Mouse (Mus musculus): ENCODE measurements around the gene Shisa8. TPM values are rescaled to one million over a fixed set of nuclear protein-coding genes. Genes with fewer than 3 reads are reported as not detected.

Gene Shisa8
- polyA plus RNA-seq, 1 experiment from 2014 or later: 0.21 TPM

GRCm38 (mm10) chr15:82211281-82211680, 1.3 kb downstream of the Shisa8 start:
- H3K4me2 ChIP-seq: peak overlapping the region; percentile 71
- H3K27me3 ChIP-seq (replicated peaks): peaks cover 99% of the 10 kb centered on the region
- no peak overlapping the region for H3K27ac ChIP-seq (replicated peaks)
- H3K9me3 ChIP-seq: no peaks in the 10 kb centered on the region
- H3K9ac ChIP-seq: no peak overlapping the region
- H3K4me3 ChIP-seq: peak overlapping the region; percentile 55
- H3K4me1 ChIP-seq: peaks cover 42% of the 10 kb centered on the region
- ATAC-seq (ENCODE audit: extremely low read depth, insufficient number of reproducible peaks, low FRiP score, low TSS enrichment): no peak
- WGBS: 2% methylated on average over 11 of the region's 11 CpGs
- no peaks in the 10 kb centered on the region for H3K36me3 ChIP-seq

GRCm38 (mm10) chr15:82210801-82211200, 1.8 kb downstream of the Shisa8 start:
- no peaks in the 10 kb centered on the region for H3K9me3 ChIP-seq
- H3K27ac ChIP-seq (replicated peaks): no peak overlapping the region
- H3K4me3 ChIP-seq: no peak overlapping the region
- ATAC-seq (ENCODE audit: extremely low read depth, insufficient number of reproducible peaks, low FRiP score, low TSS enrichment): no peak
- 61% methylated on average over 1 of the region's 1 CpGs for WGBS
- no peak overlapping the region for H3K4me2 ChIP-seq
- peaks cover 2% of the 10 kb centered on the region; the same call in 1 of the 2 replicates for H3K36me3 ChIP-seq
- H3K4me1 ChIP-seq: peaks cover 42% of the 10 kb centered on the region
- H3K9ac ChIP-seq: no peak overlapping the region
- peaks cover 99% of the 10 kb centered on the region for H3K27me3 ChIP-seq (replicated peaks)

- no peak overlapping the region for H3K9ac ChIP-seq
- no peak overlapping the region for H3K4me3 ChIP-seq
- H3K27ac ChIP-seq (replicated peaks): no peak overlapping the region
- no peaks in the 10 kb centered on the region for H3K9me3 ChIP-seq
- no peak for ATAC-seq (ENCODE audit: extremely low read depth, insufficient number of reproducible peaks, low FRiP score, low TSS enrichment)
- peaks cover 16% of the 10 kb centered on the region for H3K36me3 ChIP-seq
- H3K4me2 ChIP-seq: no peak overlapping the region
- WGBS: 76% methylated on average over 13 of the region's 13 CpGs
- H3K4me1 ChIP-seq: peaks cover 39% of the 10 kb centered on the region
- peaks cover 99% of the 10 kb centered on the region for H3K27me3 ChIP-seq (replicated peaks)
Observed at GRCm38 (mm10) chr15:82209295-82210050, 3.1 kb downstream of the Shisa8 start.

- no peaks in the 10 kb centered on the region for H3K9me3 ChIP-seq
- no peak overlapping the region for H3K4me2 ChIP-seq
- no peak overlapping the region for H3K4me3 ChIP-seq
- peaks cover 39% of the 10 kb centered on the region for H3K4me1 ChIP-seq
- ATAC-seq (ENCODE audit: extremely low read depth, insufficient number of reproducible peaks, low FRiP score, low TSS enrichment): no peak
- H3K36me3 ChIP-seq: peaks cover 27% of the 10 kb centered on the region
- peaks cover 99% of the 10 kb centered on the region for H3K27me3 ChIP-seq (replicated peaks)
- WGBS: 82% methylated on average over 8 of the region's 8 CpGs
- no peak overlapping the region for H3K9ac ChIP-seq
- no peak overlapping the region for H3K27ac ChIP-seq (replicated peaks)
Observed at GRCm38 (mm10) chr15:82208307-82208706, 4.3 kb downstream of the Shisa8 start.

- ATAC-seq (ENCODE audit: extremely low read depth, insufficient number of reproducible peaks, low FRiP score, low TSS enrichment): no peak
- 16% methylated on average over 30 of the region's 30 CpGs for WGBS
- H3K9me3 ChIP-seq: no peaks in the 10 kb centered on the region
- peak overlapping the region; percentile 26 for H3K4me3 ChIP-seq
- H3K4me2 ChIP-seq: peak overlapping the region; percentile 56
- H3K9ac ChIP-seq: peak overlapping the region; percentile 54
- no peak overlapping the region for H3K27ac ChIP-seq (replicated peaks)
- H3K27me3 ChIP-seq (replicated peaks): peaks cover 99% of the 10 kb centered on the region
- peaks cover 34% of the 10 kb centered on the region for H3K36me3 ChIP-seq
- peaks cover 35% of the 10 kb centered on the region for H3K4me1 ChIP-seq
Observed at GRCm38 (mm10) chr15:82207504-82208219, 5.0 kb downstream of the Shisa8 start.

GRCm38 (mm10) chr15:82207105-82207459, 5.5 kb downstream of the Shisa8 start:
- no peak for ATAC-seq (ENCODE audit: extremely low read depth, insufficient number of reproducible peaks, low FRiP score, low TSS enrichment)
- peak overlapping the region; percentile 56 for H3K4me2 ChIP-seq
- peak overlapping the region; percentile 26 for H3K4me3 ChIP-seq
- H3K27me3 ChIP-seq (replicated peaks): peaks cover 96% of the 10 kb centered on the region
- 11% methylated on average over 34 of the region's 34 CpGs for WGBS
- H3K36me3 ChIP-seq: peaks cover 40% of the 10 kb centered on the region
- peaks cover 30% of the 10 kb centered on the region for H3K4me1 ChIP-seq
- H3K9ac ChIP-seq: peak overlapping the region; percentile 54
- H3K9me3 ChIP-seq: no peaks in the 10 kb centered on the region
- no peak overlapping the region for H3K27ac ChIP-seq (replicated peaks)

GRCm38 (mm10) chr15:82206365-82207104, 6.1 kb downstream of the Shisa8 start:
- peak overlapping the region; percentile 26; the same call in 1 of the 2 replicates for H3K4me3 ChIP-seq
- H3K27ac ChIP-seq (replicated peaks): no peak overlapping the region
- H3K27me3 ChIP-seq (replicated peaks): peaks cover 92% of the 10 kb centered on the region
- WGBS: 45% methylated on average over 9 of the region's 9 CpGs
- peak overlapping the region; percentile 54; the same call in 1 of the 2 replicates for H3K9ac ChIP-seq
- ATAC-seq (ENCODE audit: extremely low read depth, insufficient number of reproducible peaks, low FRiP score, low TSS enrichment): 0 out of 2 replicates have a peak, but pooled peaks have one; percentile 15
- peak overlapping the region; percentile 56 for H3K4me2 ChIP-seq
- H3K9me3 ChIP-seq: no peaks in the 10 kb centered on the region
- H3K36me3 ChIP-seq: peaks cover 45% of the 10 kb centered on the region
- H3K4me1 ChIP-seq: peaks cover 24% of the 10 kb centered on the region

- Histone ChIP-seq H3K36me3 (peaks cover 61% of the 10 kb centered on the region), H3K27me3 (replicated peaks) (peaks cover 75% of the 10 kb centered on the region), H3K9me3 (no peaks in the 10 kb centered on the region), H3K4me2 (no peak overlapping the region), H3K4me1 (peaks cover 22% of the 10 kb centered on the region), H3K27ac (replicated peaks) (no peak overlapping the region), H3K9ac (no peak overlapping the region), H3K4me3 (no peak overlapping the region)
- WGBS: 76% methylated on average over 10 of the region's 10 CpGs
- no peak for ATAC-seq (ENCODE audit: extremely low read depth, insufficient number of reproducible peaks, low FRiP score, low TSS enrichment)
Observed at GRCm38 (mm10) chr15:82204680-82205371, 7.8 kb downstream of the Shisa8 start.

GRCm38 (mm10) chr15:82203611-82204351, 8.8 kb downstream of the Shisa8 start:
- Histone ChIP-seq H3K9ac (no peak overlapping the region), H3K4me2 (no peak overlapping the region), H3K36me3 (peaks cover 71% of the 10 kb centered on the region), H3K27ac (replicated peaks) (no peak overlapping the region), H3K27me3 (replicated peaks) (peaks cover 64% of the 10 kb centered on the region), H3K4me3 (no peak overlapping the region), H3K4me1 (peaks cover 22% of the 10 kb centered on the region), H3K9me3 (no peaks in the 10 kb centered on the region)
- 87% methylated on average over 20 of the region's 20 CpGs for whole genome bisulfite sequencing
- no peak for ATAC-seq (ENCODE audit: extremely low read depth, insufficient number of reproducible peaks, low FRiP score, low TSS enrichment)

GRCm38 (mm10) chr15:82203090-82203489, 9.5 kb downstream of the Shisa8 start:
- Histone ChIP-seq H3K27ac (replicated peaks) (no peak overlapping the region), H3K4me2 (no peak overlapping the region), H3K27me3 (replicated peaks) (peaks cover 57% of the 10 kb centered on the region), H3K9ac (no peak overlapping the region), H3K4me3 (no peak overlapping the region), H3K36me3 (peaks cover 78% of the 10 kb centered on the region), H3K4me1 (peaks cover 22% of the 10 kb centered on the region), H3K9me3 (no peaks in the 10 kb centered on the region)
- WGBS: 95% methylated on average over 10 of the region's 10 CpGs
- no peak for ATAC-seq (ENCODE audit: extremely low read depth, insufficient number of reproducible peaks, low FRiP score, low TSS enrichment)

All from heart, embryonic 13.5 days (tissue).